Mouse (Mus musculus): ENCODE measurements around the gene Nup210l. TPM values are rescaled to one million over a fixed set of nuclear protein-coding genes. Genes with fewer than 3 reads are reported as not detected.
A peak's percentile ranks its signal among the peaks of the same experiment; 100 is the strongest.

Gene Nup210l
- polyA plus RNA-seq, 1 experiment from 2014 or later: 0.36 TPM

- Histone ChIP-seq H3K27ac (ENCODE audit: low read length) (no peak overlapping the region), H3K4me2 (replicated peaks; ENCODE audit: low read depth, low read length) (no peak overlapping the region), H3K4me3 (ENCODE audit: low read length) (peak overlapping the region; percentile 87; the same call in 1 of the 2 replicates), H3K4me1 (ENCODE audit: insufficient read depth, low read length) (peaks cover 14% of the 10 kb centered on the region), H3K9ac (replicated peaks; ENCODE audit: low read length) (no peak overlapping the region), H3K36me3 (ENCODE audit: insufficient read depth, low read length) (peaks cover 38% of the 10 kb centered on the region), H3K9me3 (ENCODE audit: low read length) (no peaks in the 10 kb centered on the region), H3K27me3 (ENCODE audit: insufficient read depth, low read length) (no peaks in the 10 kb centered on the region)
- WGBS: 91% methylated on average over 14 of the region's 14 CpGs
- no peak for ATAC-seq (ENCODE audit: low FRiP score, low TSS enrichment)
Measured at GRCm38 (mm10) chr3:90255784-90256353, 151.9 kb downstream of the Nup210l start.

- Histone ChIP-seq H3K36me3 (ENCODE audit: insufficient read depth, low read length) (peaks cover 38% of the 10 kb centered on the region), H3K4me2 (replicated peaks; ENCODE audit: low read depth, low read length) (no peak overlapping the region), H3K27me3 (ENCODE audit: insufficient read depth, low read length) (no peaks in the 10 kb centered on the region), H3K9ac (replicated peaks; ENCODE audit: low read length) (no peak overlapping the region), H3K4me1 (ENCODE audit: insufficient read depth, low read length) (peaks cover 13% of the 10 kb centered on the region), H3K9me3 (ENCODE audit: low read length) (no peaks in the 10 kb centered on the region), H3K4me3 (ENCODE audit: low read length) (no peak overlapping the region), H3K27ac (ENCODE audit: low read length) (no peak overlapping the region)
- WGBS: 91% methylated on average over 19 of the region's 19 CpGs
- no peak for ATAC-seq (ENCODE audit: low FRiP score, low TSS enrichment)
Measured at GRCm38 (mm10) chr3:90256731-90257530, 153.0 kb downstream of the Nup210l start.

- Histone ChIP-seq H3K4me1 (ENCODE audit: insufficient read depth, low read length) (peaks cover 13% of the 10 kb centered on the region), H3K4me3 (ENCODE audit: low read length) (no peak overlapping the region), H3K27me3 (ENCODE audit: insufficient read depth, low read length) (no peaks in the 10 kb centered on the region), H3K9ac (replicated peaks; ENCODE audit: low read length) (no peak overlapping the region), H3K4me2 (replicated peaks; ENCODE audit: low read depth, low read length) (no peak overlapping the region), H3K36me3 (ENCODE audit: insufficient read depth, low read length) (peaks cover 51% of the 10 kb centered on the region), H3K9me3 (ENCODE audit: low read length) (no peaks in the 10 kb centered on the region), H3K27ac (ENCODE audit: low read length) (no peak overlapping the region)
- 94% methylated on average over 4 of the region's 4 CpGs for WGBS
- ATAC-seq (ENCODE audit: low FRiP score, low TSS enrichment): no peak
Measured at GRCm38 (mm10) chr3:90258521-90258920, 154.6 kb downstream of the Nup210l start.

MicroRNAs encoded within 50 kb of the gene (microRNA counts, 519-probe panel; counts per million panel counts)
- microRNA mmu-miR-190b: 3,544 counts per million, percentile 82 among the panel's probes with 10 or more counts

Small RNAs within 50 kb of the gene (microRNA-seq; reads per million reads assigned to microRNA genes)
- gene Mir190b: 7.6 reads per million, percentile 26 among the genes with 10 or more reads in this experiment

Other genes starting within 250 kb of the Nup210l start
- 0.84 and 0.91 TPM in 2 replicates for gene Il6ra, start 190.9 kb upstream of the Nup210l start, polyA plus RNA-seq (2015; fragmentation: Nextera tagmentation; extraction: Ambion mirVana)
- gene Atp8b2, start 140.6 kb upstream of the Nup210l start, polyA plus RNA-seq (2015; fragmentation: Nextera tagmentation; extraction: Ambion mirVana): 11.7 and 15.3 TPM in 2 replicates
- 175 and 189 TPM in 2 replicates for gene Hax1, start 105.4 kb upstream of the Nup210l start, polyA plus RNA-seq (2015; fragmentation: Nextera tagmentation; extraction: Ambion mirVana)
- 184 and 187 TPM in 2 replicates for gene 4933434E20Rik, start 52.5 kb upstream of the Nup210l start, polyA plus RNA-seq (2015; fragmentation: Nextera tagmentation; extraction: Ambion mirVana)
- gene Ubap2l, start 51.5 kb upstream of the Nup210l start, polyA plus RNA-seq (2015; fragmentation: Nextera tagmentation; extraction: Ambion mirVana): 152 and 198 TPM in 2 replicates
- 543 and 583 TPM in 2 replicates for gene Tpm3, start 31.5 kb upstream of the Nup210l start, polyA plus RNA-seq (2015; fragmentation: Nextera tagmentation; extraction: Ambion mirVana)
- 1,193 and 1,390 TPM in 2 replicates for gene Rps27, start 109.5 kb downstream of the Nup210l start, polyA plus RNA-seq (2015; fragmentation: Nextera tagmentation; extraction: Ambion mirVana)
- 37.2 and 42.6 TPM in 2 replicates for gene Rab13, start 109.6 kb downstream of the Nup210l start, polyA plus RNA-seq (2015; fragmentation: Nextera tagmentation; extraction: Ambion mirVana)
- gene Jtb, start 127.5 kb downstream of the Nup210l start, polyA plus RNA-seq (2015; fragmentation: Nextera tagmentation; extraction: Ambion mirVana): 103 and 105 TPM in 2 replicates
- 6.5 and 6.8 TPM in 2 replicates for gene Creb3l4, start 139.4 kb downstream of the Nup210l start, polyA plus RNA-seq (2015; fragmentation: Nextera tagmentation; extraction: Ambion mirVana)
- 108 and 114 TPM in 2 replicates for gene Slc39a1, start 144.0 kb downstream of the Nup210l start, polyA plus RNA-seq (2015; fragmentation: Nextera tagmentation; extraction: Ambion mirVana)
- 24.8 and 33.7 TPM in 2 replicates for gene Crtc2, start 150.0 kb downstream of the Nup210l start, polyA plus RNA-seq (2015; fragmentation: Nextera tagmentation; extraction: Ambion mirVana)
- 3.7 and 4.7 TPM in 2 replicates for gene Dennd4b, start 161.1 kb downstream of the Nup210l start, polyA plus RNA-seq (2015; fragmentation: Nextera tagmentation; extraction: Ambion mirVana)
- 11.3 and 15.4 TPM in 2 replicates for gene Gatad2b, start 189.0 kb downstream of the Nup210l start, polyA plus RNA-seq (2015; fragmentation: Nextera tagmentation; extraction: Ambion mirVana)

Measured in kidney, embryonic 16.5 days (tissue).